Mouse (Mus musculus): Measurements from ENCODE around the gene Zfp597. TPM values are rescaled to one million over a fixed set of nuclear protein-coding genes. Genes with fewer than 3 reads are reported as not detected.

Gene Zfp597
- polyA plus RNA-seq, 1 experiment from 2014 or later, result 8.1 TPM

- H3K36me3 ChIP-seq (ENCODE audit: control insufficient read depth, insufficient read depth, low read length), result peaks cover 19% of the 10 kb centered on the region
Observed at GRCm38 (mm10) chr16:3909118-3909517, 24.8 kb upstream of the Zfp597 start.

DNA sequence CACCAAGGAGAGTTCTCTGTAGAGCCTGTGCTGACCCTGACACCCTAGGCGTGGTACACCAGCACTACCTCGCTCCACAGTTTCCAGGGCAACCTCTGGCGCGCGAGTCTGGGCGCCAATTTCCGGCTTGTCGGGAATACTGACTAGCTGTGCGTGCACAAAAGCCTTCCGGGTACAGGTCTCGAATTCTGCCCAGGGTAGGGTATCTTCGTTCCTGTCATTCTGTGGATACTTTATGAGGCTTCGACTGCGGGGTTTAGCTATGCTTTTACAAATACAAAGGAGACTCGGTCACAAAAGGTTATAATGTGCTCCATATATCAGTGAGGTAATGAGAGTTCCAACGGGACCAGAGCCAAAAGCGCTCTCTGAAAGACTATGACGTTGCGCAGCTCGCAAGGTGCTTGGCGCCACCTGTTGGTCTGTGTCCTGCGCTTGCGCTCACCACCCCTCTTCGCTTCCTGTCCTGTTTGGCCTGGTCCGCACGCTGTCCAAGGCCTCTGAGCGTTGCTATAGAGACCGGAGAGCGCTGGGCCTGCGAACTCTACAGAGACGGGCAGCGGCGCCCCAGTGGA is 24.3 kb upstream of the Zfp597 start, which contains the start of the genes 1700037C18Rik and Cluap1:
Gene 1700037C18Rik, minus strand, starts transcription at position 153 of the 575 bp plus-strand sequence.
Gene Cluap1, plus strand, starts transcription at position 265 of the 575 bp plus-strand sequence.
- Histone ChIP-seq H3K9me3 (ENCODE audit: control insufficient read depth, low read depth, low read length) (no peaks in the 10 kb centered on the region), H3K27ac (ENCODE audit: low read length) (peak within 1 kb of the TSS; percentile 66; the same call in 1 of the 2 replicates), H3K36me3 (ENCODE audit: control insufficient read depth, insufficient read depth, low read length) (peaks cover 20% of the 10 kb centered on the region), H3K9ac (replicated peaks; ENCODE audit: low read depth, low read length) (peak within 1 kb of the TSS; percentile 54), H3K27me3 (ENCODE audit: control insufficient read depth, insufficient read depth, low read length) (no peaks in the 10 kb centered on the region), H3K4me3 (ENCODE audit: low read depth, low read length) (peak within 1 kb of the TSS; percentile 45), H3K4me2 (replicated peaks; ENCODE audit: low read depth, low read length) (peak within 1 kb of the TSS; percentile 57), H3K4me1 (ENCODE audit: control insufficient read depth, insufficient read depth, low read length) (peaks cover 4% of the 10 kb centered on the region; the same call in 1 of the 2 replicates)
- peak; percentile 98 for ATAC-seq (ENCODE audit: insufficient number of reproducible peaks, insufficient read depth, low FRiP score, low read depth)
- under 1% methylated on average over 33 of the region's 33 CpGs for WGBS

More at GRCm38 (mm10) chr16:3909118-3909517, 24.8 kb upstream of the Zfp597 start:
- Histone ChIP-seq H3K4me1 (ENCODE audit: control insufficient read depth, insufficient read depth, low read length) (peaks cover 4% of the 10 kb centered on the region; the same call in 1 of the 2 replicates), H3K27ac (ENCODE audit: low read length) (peak overlapping the region; percentile 66; the same call in 1 of the 2 replicates), H3K9me3 (ENCODE audit: control insufficient read depth, low read depth, low read length) (no peaks in the 10 kb centered on the region), H3K4me3 (ENCODE audit: low read depth, low read length) (peak overlapping the region; percentile 45), H3K4me2 (replicated peaks; ENCODE audit: low read depth, low read length) (peak overlapping the region; percentile 57), H3K27me3 (ENCODE audit: control insufficient read depth, insufficient read depth, low read length) (no peaks in the 10 kb centered on the region), H3K9ac (replicated peaks; ENCODE audit: low read depth, low read length) (peak overlapping the region; percentile 54)
- WGBS, result 6% methylated on average over 20 of the region's 20 CpGs
- no peak for ATAC-seq (ENCODE audit: insufficient number of reproducible peaks, insufficient read depth, low FRiP score, low read depth)

DNA sequence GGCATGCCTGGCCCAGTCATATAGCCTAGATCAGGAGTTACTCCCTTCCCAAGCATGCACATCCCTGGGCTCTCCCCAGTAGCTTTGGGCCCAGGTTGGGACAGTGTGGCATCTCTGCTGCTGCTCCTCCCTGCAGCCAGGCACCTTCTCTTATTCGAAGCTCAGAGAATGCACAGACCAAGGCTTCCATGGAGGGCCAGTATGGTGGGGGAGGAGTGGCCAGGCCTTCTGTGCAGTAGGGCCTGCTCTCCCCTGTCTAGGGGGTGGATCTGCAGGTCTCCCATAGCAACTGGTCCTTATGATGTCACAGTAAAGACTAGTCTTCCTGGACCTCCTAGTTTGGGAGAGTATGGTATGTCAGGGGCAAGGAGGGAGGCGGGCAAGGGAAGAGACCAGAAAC is 23.1 kb upstream of the Zfp597 start:
- H3K4me2 ChIP-seq (replicated peaks; ENCODE audit: low read depth, low read length), result no peak overlapping the region
- no peak overlapping the region for H3K27ac ChIP-seq (ENCODE audit: low read length)
- whole genome bisulfite sequencing, result 67% methylated on average over 2 of the region's 2 CpGs
- ATAC-seq (ENCODE audit: insufficient number of reproducible peaks, insufficient read depth, low FRiP score, low read depth), result no peak
- no peaks in the 10 kb centered on the region for H3K9me3 ChIP-seq (ENCODE audit: control insufficient read depth, low read depth, low read length)
- H3K4me1 ChIP-seq (ENCODE audit: control insufficient read depth, insufficient read depth, low read length), result peaks cover 4% of the 10 kb centered on the region; the same call in 1 of the 2 replicates
- H3K36me3 ChIP-seq (ENCODE audit: control insufficient read depth, insufficient read depth, low read length), result peaks cover 18% of the 10 kb centered on the region
- H3K27me3 ChIP-seq (ENCODE audit: control insufficient read depth, insufficient read depth, low read length), result no peaks in the 10 kb centered on the region
- H3K4me3 ChIP-seq (ENCODE audit: low read depth, low read length), result no peak overlapping the region
- no peak overlapping the region for H3K9ac ChIP-seq (replicated peaks; ENCODE audit: low read depth, low read length)

DNA sequence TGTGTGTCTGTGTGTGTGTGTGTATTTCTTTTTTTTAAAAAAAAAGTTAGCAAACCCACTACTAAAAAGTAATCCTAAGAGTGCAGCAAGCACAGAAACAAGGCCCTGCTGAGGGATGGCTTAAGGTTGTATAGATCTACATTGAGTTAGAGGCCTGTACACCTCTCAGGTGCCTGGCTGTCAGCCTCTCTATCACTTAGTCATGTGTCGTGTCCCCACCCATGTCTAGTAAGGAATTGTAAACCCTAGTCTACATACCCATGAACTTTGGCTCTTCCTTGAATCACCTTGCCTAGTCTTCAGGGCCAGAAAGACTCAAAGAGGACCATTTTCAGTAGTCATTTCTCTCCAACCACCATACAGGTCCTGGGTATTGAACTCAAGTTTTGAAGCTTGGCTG is 12.2 kb upstream of the Zfp597 start:
- Histone ChIP-seq H3K27me3 (ENCODE audit: control insufficient read depth, insufficient read depth, low read length) (no peaks in the 10 kb centered on the region), H3K4me3 (ENCODE audit: low read depth, low read length) (no peak overlapping the region), H3K9ac (replicated peaks; ENCODE audit: low read depth, low read length) (no peak overlapping the region), H3K4me2 (replicated peaks; ENCODE audit: low read depth, low read length) (no peak overlapping the region), H3K4me1 (ENCODE audit: control insufficient read depth, insufficient read depth, low read length) (no peaks in the 10 kb centered on the region), H3K27ac (ENCODE audit: low read length) (no peak overlapping the region), H3K9me3 (ENCODE audit: control insufficient read depth, low read depth, low read length) (no peaks in the 10 kb centered on the region), H3K36me3 (ENCODE audit: control insufficient read depth, insufficient read depth, low read length) (peaks cover 39% of the 10 kb centered on the region)
- ATAC-seq (ENCODE audit: insufficient number of reproducible peaks, insufficient read depth, low FRiP score, low read depth), result no peak
- 81% methylated on average over 1 of the region's 1 CpGs for WGBS

DNA sequence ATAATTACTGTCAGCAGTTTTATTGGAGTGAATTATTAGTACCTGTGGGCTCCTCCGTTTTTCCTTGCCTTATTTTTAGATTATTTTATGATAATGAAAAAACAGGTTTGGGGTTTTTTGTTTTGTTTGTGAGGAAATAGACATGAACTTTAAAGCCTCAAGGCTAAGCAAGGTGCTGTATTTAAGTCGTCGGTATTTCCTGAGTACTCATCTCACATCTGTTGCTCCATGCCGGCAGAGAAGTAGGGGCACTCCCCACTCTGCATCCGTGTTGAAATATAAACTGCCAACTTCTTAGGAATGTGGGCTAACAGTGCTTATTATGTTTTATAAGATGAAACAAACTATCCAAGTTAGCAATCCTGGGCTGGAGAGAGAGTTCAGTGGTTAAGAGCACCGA is 11.7 kb upstream of the Zfp597 start:
- Histone ChIP-seq H3K36me3 (ENCODE audit: control insufficient read depth, insufficient read depth, low read length) (peaks cover 34% of the 10 kb centered on the region), H3K9me3 (ENCODE audit: control insufficient read depth, low read depth, low read length) (no peaks in the 10 kb centered on the region), H3K27me3 (ENCODE audit: control insufficient read depth, insufficient read depth, low read length) (no peaks in the 10 kb centered on the region), H3K9ac (replicated peaks; ENCODE audit: low read depth, low read length) (no peak overlapping the region), H3K4me3 (ENCODE audit: low read depth, low read length) (no peak overlapping the region), H3K27ac (ENCODE audit: low read length) (no peak overlapping the region), H3K4me1 (ENCODE audit: control insufficient read depth, insufficient read depth, low read length) (no peaks in the 10 kb centered on the region), H3K4me2 (replicated peaks; ENCODE audit: low read depth, low read length) (no peak overlapping the region)
- ATAC-seq (ENCODE audit: insufficient number of reproducible peaks, insufficient read depth, low FRiP score, low read depth), result no peak
- 82% methylated on average over 6 of the region's 6 CpGs for WGBS

DNA sequence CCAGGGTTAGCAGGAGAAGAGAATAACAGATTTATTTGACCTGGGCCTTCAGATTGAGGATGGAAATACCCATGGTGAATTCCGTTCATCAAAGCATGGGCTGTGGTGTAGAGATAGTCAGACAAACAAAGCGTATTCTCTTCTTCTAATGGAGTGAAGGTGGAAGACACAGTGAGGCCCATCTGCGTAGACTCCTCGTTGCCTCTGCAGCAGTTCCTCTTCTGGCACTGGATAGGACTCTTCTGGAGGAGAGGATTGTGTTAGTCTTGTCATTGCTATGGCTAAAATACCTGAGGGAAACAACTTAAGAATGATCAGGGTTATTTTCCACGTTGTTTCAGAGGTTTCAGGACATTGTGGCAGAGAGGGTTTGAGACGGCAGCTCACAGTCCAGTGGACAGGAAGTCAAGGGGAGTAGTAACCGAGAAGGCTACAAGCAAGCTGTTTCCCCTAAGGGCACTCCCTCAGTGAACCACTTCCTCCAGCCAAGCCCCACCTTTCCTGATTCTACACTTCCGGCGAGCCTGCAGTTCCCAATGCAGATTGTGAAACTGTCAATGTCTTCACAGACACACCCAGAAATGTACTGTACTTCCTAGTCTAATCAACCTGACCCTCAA is 10.9 kb upstream of the Zfp597 start:
- no peaks in the 10 kb centered on the region for H3K9me3 ChIP-seq (ENCODE audit: control insufficient read depth, low read depth, low read length)
- no peaks in the 10 kb centered on the region for H3K4me1 ChIP-seq (ENCODE audit: control insufficient read depth, insufficient read depth, low read length)
- WGBS, result 77% methylated on average over 9 of the region's 9 CpGs
- no peak overlapping the region for H3K9ac ChIP-seq (replicated peaks; ENCODE audit: low read depth, low read length)
- no peak overlapping the region for H3K4me3 ChIP-seq (ENCODE audit: low read depth, low read length)
- H3K4me2 ChIP-seq (replicated peaks; ENCODE audit: low read depth, low read length), result no peak overlapping the region
- ATAC-seq (ENCODE audit: insufficient number of reproducible peaks, insufficient read depth, low FRiP score, low read depth), result no peak
- peaks cover 28% of the 10 kb centered on the region for H3K36me3 ChIP-seq (ENCODE audit: control insufficient read depth, insufficient read depth, low read length)
- peak overlapping the region; percentile 17; the same call in 1 of the 2 replicates for H3K27ac ChIP-seq (ENCODE audit: low read length)
- H3K27me3 ChIP-seq (ENCODE audit: control insufficient read depth, insufficient read depth, low read length), result no peaks in the 10 kb centered on the region

- Histone ChIP-seq H3K27me3 (ENCODE audit: control insufficient read depth, insufficient read depth, low read length) (no peaks in the 10 kb centered on the region), H3K4me2 (replicated peaks; ENCODE audit: low read depth, low read length) (no peak overlapping the region), H3K9me3 (ENCODE audit: control insufficient read depth, low read depth, low read length) (no peaks in the 10 kb centered on the region), H3K36me3 (ENCODE audit: control insufficient read depth, insufficient read depth, low read length) (peaks cover 14% of the 10 kb centered on the region), H3K4me3 (ENCODE audit: low read depth, low read length) (no peak overlapping the region), H3K4me1 (ENCODE audit: control insufficient read depth, insufficient read depth, low read length) (no peaks in the 10 kb centered on the region), H3K9ac (replicated peaks; ENCODE audit: low read depth, low read length) (no peak overlapping the region), H3K27ac (ENCODE audit: low read length) (no peak overlapping the region)
- no peak for ATAC-seq (ENCODE audit: insufficient number of reproducible peaks, insufficient read depth, low FRiP score, low read depth)
- 64% methylated on average over 3 of the region's 3 CpGs for WGBS
Observed at GRCm38 (mm10) chr16:3893739-3894138, 9.4 kb upstream of the Zfp597 start.

DNA sequence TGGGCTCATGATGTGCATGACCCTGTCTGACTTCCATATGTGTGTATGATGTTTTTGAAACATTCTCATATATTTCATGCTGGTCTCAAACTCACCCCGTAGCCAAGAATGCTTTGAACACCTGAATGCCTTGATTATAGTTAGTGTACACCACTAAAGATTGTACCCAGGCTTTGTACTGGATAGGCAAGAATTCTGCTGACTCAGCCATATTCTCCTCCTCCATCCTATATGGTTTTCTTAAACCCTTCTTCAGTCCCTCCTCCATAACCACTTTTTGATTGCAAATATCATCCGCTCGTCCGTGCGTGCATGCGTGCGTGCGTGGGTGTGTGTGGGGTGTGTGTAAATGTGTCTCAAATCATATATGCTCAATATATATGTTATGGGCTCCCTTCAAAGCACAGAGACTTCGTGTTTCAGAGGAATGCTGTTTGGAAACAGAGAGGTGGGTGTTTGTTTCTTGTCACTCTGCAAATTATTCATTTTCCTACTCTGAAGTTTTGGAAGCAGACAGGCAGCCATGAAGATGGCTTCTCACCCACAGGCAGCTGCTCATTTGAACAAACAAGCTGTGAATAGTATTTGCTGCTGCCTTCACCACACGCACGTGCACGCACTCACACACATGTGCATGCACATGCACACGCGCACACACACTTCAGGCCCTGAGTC is 7.4 kb upstream of the Zfp597 start:
- H3K4me1 ChIP-seq (ENCODE audit: control insufficient read depth, insufficient read depth, low read length), result no peaks in the 10 kb centered on the region
- H3K27ac ChIP-seq (ENCODE audit: low read length), result no peak overlapping the region
- no peak for ATAC-seq (ENCODE audit: insufficient number of reproducible peaks, insufficient read depth, low FRiP score, low read depth)
- H3K9ac ChIP-seq (replicated peaks; ENCODE audit: low read depth, low read length), result no peak overlapping the region
- H3K27me3 ChIP-seq (ENCODE audit: control insufficient read depth, insufficient read depth, low read length), result no peaks in the 10 kb centered on the region
- no peak overlapping the region for H3K4me3 ChIP-seq (ENCODE audit: low read depth, low read length)
- no peaks in the 10 kb centered on the region for H3K36me3 ChIP-seq (ENCODE audit: control insufficient read depth, insufficient read depth, low read length)
- no peaks in the 10 kb centered on the region for H3K9me3 ChIP-seq (ENCODE audit: control insufficient read depth, low read depth, low read length)
- WGBS, result 91% methylated on average over 14 of the region's 14 CpGs
- H3K4me2 ChIP-seq (replicated peaks; ENCODE audit: low read depth, low read length), result no peak overlapping the region

All from stomach, embryonic 14.5 days (tissue).